Mouse (Mus musculus) frontal cortex, adult 2 months (tissue): ENCODE measurements at regions not wholly inside any gene's neighbourhood (a gene's known extent, or its start where the extent isn't known, plus 50 kb on each side); places are given as distances from the start of the nearest gene placed in this dataset.
A peak's percentile ranks its signal among the peaks of the same experiment; 100 is the strongest.
"Not testable (repeated sequence)": the region's sequence is repeated elsewhere in the genome, so short reads cannot be mapped to it uniquely, and the experiment has no call there.

Experiments used
- DNase-seq, 2 experiments: peaks; one replicate each; pipeline ENCODE4 v3.0.0; 2022; ENCODE audit warnings: low spot score in 1 of 2; ENCODE audit errors: extremely low spot score in 1 of 2

GRCm38 (mm10) chr4:29820141-29820540 is 1007.2 kb downstream of the Epha7 start:
- DNase-seq, result no peak

- not testable (repeated sequence) for DNase-seq
These were observed 1017.8 kb downstream of the Epha7 start for GRCm38 (mm10) chr4:29830727-29831126.

DNA sequence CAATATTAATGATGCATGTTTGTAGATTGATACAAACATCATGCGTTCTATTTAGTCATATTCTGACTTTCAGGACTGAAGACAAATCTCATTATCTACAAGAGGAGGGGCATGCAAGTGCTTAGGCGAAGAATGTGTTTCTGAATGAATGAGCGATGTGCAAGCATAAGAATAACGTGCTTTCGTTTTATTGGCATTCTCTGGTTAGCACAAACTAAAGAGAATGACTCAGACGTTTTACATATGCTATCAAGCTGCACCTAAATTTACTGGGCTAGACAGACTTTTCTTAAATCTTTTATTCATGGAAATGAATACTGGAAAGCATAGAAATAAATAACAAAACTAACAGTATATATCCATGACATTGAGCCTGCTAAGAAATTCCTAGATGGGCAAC is 1019.8 kb downstream of the Epha7 start:
- DNase-seq, result no peak

DNA sequence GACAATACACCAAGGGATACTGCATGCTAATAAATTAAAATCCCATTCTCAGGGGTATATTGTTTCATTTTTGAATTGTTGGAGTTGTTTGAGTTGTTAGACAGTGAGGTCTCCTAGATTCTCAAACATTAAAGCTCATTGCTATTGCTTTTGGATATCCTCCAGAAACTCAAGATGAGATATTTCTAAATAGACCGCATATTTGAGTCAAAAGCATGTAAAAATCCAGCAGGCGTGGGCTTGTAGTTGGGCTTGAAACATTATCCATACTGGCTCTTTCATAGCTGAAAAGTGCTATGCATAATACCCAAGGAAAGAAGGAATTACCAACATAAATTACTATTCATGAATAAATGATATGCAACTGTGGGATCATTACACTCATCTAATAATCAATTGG is 1043.7 kb downstream of the Epha7 start:
- peak in 1 of 2 experiments; percentile 10 for DNase-seq
